Mouse (Mus musculus) cerebellum, adult 2 months (tissue): Measurements from ENCODE around the gene Aldh3a2.

ENCODE experiments used
- CTCF ChIP-seq: fragments of 200-500 bp; IDR thresholded peaks from 2 replicates; pipeline ENCODE4 v1.5.1; 2011; ENCODE audit warnings: low read depth, mild to moderate bottlenecking, control low read depth, low read length, moderate library complexity, borderline replicate concordance; ENCODE audit not compliant: insufficient read depth
- POLR2A ChIP-seq: fragments of 200-500 bp; IDR thresholded peaks from 2 replicates; pipeline ENCODE4 v1.6.1; 2011; ENCODE audit warnings: low read length, control low read depth, borderline replicate concordance; ENCODE audit not compliant: insufficient read depth

DNA sequence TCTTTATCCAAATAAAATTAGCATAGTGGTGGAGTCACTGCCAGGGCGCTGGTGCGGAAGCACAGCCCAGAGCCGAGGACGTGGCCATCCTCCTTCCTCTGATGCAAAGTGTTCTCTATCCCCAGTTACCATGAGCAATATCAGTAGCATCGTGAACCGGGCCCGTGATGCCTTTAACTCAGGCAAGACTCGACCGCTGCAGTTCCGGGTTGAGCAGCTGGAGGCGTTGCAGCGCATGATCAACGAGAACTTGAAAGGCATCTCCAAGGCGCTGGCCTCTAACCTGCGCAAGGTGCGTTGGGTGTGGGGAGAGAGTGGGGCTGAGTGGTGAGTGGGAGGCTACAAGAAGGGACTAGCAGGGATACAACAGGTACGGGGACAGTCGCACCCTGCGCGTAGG lies 55.2 kb downstream of the Aldh3a2 start:
- TF ChIP-seq CTCF (peak; percentile 32; the same call in 1 of the 2 replicates), POLR2A (no peak)
